8 mouse cellular contexts compared by ENCODE assay signal in the genomic region with DNA sequence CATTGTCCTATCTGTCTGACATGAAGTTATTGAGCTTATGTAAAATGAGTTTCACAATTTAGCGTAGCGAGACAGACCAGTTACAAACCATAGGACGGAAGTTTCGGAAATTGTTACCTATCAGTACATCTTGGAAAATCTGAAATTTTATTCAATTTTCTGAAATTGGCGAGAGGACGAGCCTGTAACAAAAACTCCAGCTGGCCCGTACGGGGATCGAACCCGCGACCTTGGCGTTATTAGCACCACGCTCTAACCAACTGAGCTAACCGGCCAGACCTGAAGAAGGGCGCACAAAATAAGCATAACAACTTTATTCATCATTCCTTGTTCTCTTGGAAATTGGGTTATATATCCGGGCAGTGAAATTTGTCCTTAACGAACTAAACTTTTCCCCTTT. TPM values are rescaled to one million over a fixed set of nuclear protein-coding genes. Genes with fewer than 3 reads are reported as not detected.
DNase-seq lines count a peak whose midpoint lies in the region; ATAC-seq and TF ChIP-seq lines count a peak whose summit lies in the region.

No protein-coding gene starts in this region.

- no peaks in the 10 kb centered on the region for H3K36me3 ChIP-seq in erythroblast, embryonic 14.5 days (ENCODE audit: control insufficient read depth)
- H3K36me3 ChIP-seq in heart, embryonic 13.5 days = no peaks in the 10 kb centered on the region
- no peaks in the 10 kb centered on the region for H3K36me3 ChIP-seq in kidney, postnatal 0 days (ENCODE audit: insufficient read depth, low read length)
- H3K36me3 ChIP-seq in liver, embryonic 11.5 days (ENCODE audit: control insufficient read depth, insufficient read depth, low read length) = no peaks in the 10 kb centered on the region
- H3K36me3 ChIP-seq in myocyte (ENCODE audit: control insufficient read depth, insufficient read depth) = no peaks in the 10 kb centered on the region
- no peaks in the 10 kb centered on the region for H3K36me3 ChIP-seq in splenic B cell, adult 2 months (ENCODE audit: control insufficient read depth, insufficient read depth, low read length, poor library complexity, severe bottlenecking)

- peak; percentile 78; the same call in 1 of the 2 replicates for ATAC-seq in heart, embryonic 13.5 days (ENCODE audit: extremely low read depth, insufficient number of reproducible peaks, low FRiP score, low TSS enrichment)
- ATAC-seq in kidney, postnatal 0 days (replicated peaks; ENCODE audit: low FRiP score, low read depth) = peak; percentile 70
- ATAC-seq in liver, embryonic 11.5 days (replicated peaks; ENCODE audit: low FRiP score) = peak; percentile 84

- WGBS in heart, embryonic 13.5 days = under 1% methylated on average over 17 of the region's 17 CpGs
- under 1% methylated on average over 17 of the region's 17 CpGs for WGBS in kidney, postnatal 0 days
- under 1% methylated on average over 17 of the region's 17 CpGs for WGBS in liver, embryonic 11.5 days

- peak overlapping the region; percentile 78 for H3K4me3 ChIP-seq in bone marrow macrophage, adult 2 months (ENCODE audit: insufficient read depth, low read length)
- H3K4me3 ChIP-seq in erythroblast, embryonic 14.5 days (replicated peaks) = peak overlapping the region; percentile 78
- H3K4me3 ChIP-seq in heart, embryonic 13.5 days = peak overlapping the region; percentile 74
- H3K4me3 ChIP-seq in kidney, postnatal 0 days (replicated peaks; ENCODE audit: low read depth, low read length) = peak overlapping the region; percentile 69
- H3K4me3 ChIP-seq in liver, embryonic 11.5 days (ENCODE audit: low read depth, low read length) = peak overlapping the region; percentile 70
- H3K4me3 ChIP-seq in myocyte = peak overlapping the region; percentile 35

- TF ChIP-seq POLR2A in bone marrow macrophage, adult 2 months (IDR thresholded peaks at IDR 0.05; ENCODE audit: borderline replicate concordance, low read depth, low read length) = no peak
- TF ChIP-seq POLR2A in myocyte (IDR thresholded peaks at IDR 0.05; ENCODE audit: insufficient read length, low read depth) = no peak

- no peaks in the 10 kb centered on the region for H3K9me3 ChIP-seq in erythroblast, embryonic 14.5 days (ENCODE audit: control insufficient read depth, low read length)
- H3K9me3 ChIP-seq in heart, embryonic 13.5 days = no peaks in the 10 kb centered on the region
- H3K9me3 ChIP-seq in kidney, postnatal 0 days (replicated peaks; ENCODE audit: low read length) = no peaks in the 10 kb centered on the region
- H3K9me3 ChIP-seq in liver, embryonic 11.5 days (ENCODE audit: control insufficient read depth, low read length) = no peaks in the 10 kb centered on the region

- peaks cover 7% of the 10 kb centered on the region for H3K4me1 ChIP-seq in bone marrow macrophage, adult 2 months (ENCODE audit: control insufficient read depth, insufficient read depth, low read length)
- H3K4me1 ChIP-seq in erythroblast, embryonic 14.5 days (ENCODE audit: control insufficient read depth) = peaks cover 65% of the 10 kb centered on the region
- H3K4me1 ChIP-seq in heart, embryonic 13.5 days = peaks cover 16% of the 10 kb centered on the region
- H3K4me1 ChIP-seq in kidney, postnatal 0 days (replicated peaks; ENCODE audit: insufficient read depth, low read length) = 0 out of 2 replicates have a peak, but pooled peaks cover 3% of the 10 kb centered on the region
- H3K4me1 ChIP-seq in liver, embryonic 11.5 days (replicated peaks; ENCODE audit: control insufficient read depth, insufficient read depth, low read length) = peaks cover 14% of the 10 kb centered on the region

- H3K9ac ChIP-seq in heart, embryonic 13.5 days = peak overlapping the region; percentile 86
- H3K9ac ChIP-seq in kidney, postnatal 0 days (ENCODE audit: low read depth, low read length) = peak overlapping the region; percentile 65
- H3K9ac ChIP-seq in liver, embryonic 11.5 days (ENCODE audit: low read depth, low read length) = peak overlapping the region; percentile 72

- peak overlapping the region; percentile 82 for H3K4me2 ChIP-seq in heart, embryonic 13.5 days
- H3K4me2 ChIP-seq in kidney, postnatal 0 days (ENCODE audit: low read length) = peak overlapping the region; percentile 64
- H3K4me2 ChIP-seq in liver, embryonic 11.5 days = peak overlapping the region; percentile 87
- H3K4me2 ChIP-seq in myocyte (ENCODE audit: low read depth) = peak overlapping the region; percentile 90

- H3K27me3 ChIP-seq in erythroblast, embryonic 14.5 days (ENCODE audit: control insufficient read depth) = no peaks in the 10 kb centered on the region
- H3K27me3 ChIP-seq in heart, embryonic 13.5 days (replicated peaks) = no peaks in the 10 kb centered on the region
- no peaks in the 10 kb centered on the region for H3K27me3 ChIP-seq in kidney, postnatal 0 days (ENCODE audit: insufficient read depth, low read length)
- H3K27me3 ChIP-seq in liver, embryonic 11.5 days (replicated peaks; ENCODE audit: control insufficient read depth, insufficient read depth, low read length) = no peaks in the 10 kb centered on the region
- H3K27me3 ChIP-seq in myocyte (ENCODE audit: control insufficient read depth, insufficient read depth, insufficient read length) = no peaks in the 10 kb centered on the region
- no peaks in the 10 kb centered on the region for H3K27me3 ChIP-seq in splenic B cell, adult 2 months (ENCODE audit: control insufficient read depth, insufficient read depth, low read length, poor library complexity, severe bottlenecking)

- no peak overlapping the region for H3ac ChIP-seq in myocyte (ENCODE audit: control insufficient read depth, insufficient read length)

- H3K79me2 ChIP-seq in myocyte (ENCODE audit: control insufficient read depth, insufficient read depth) = no peaks in the 10 kb centered on the region

- peak; percentile 91 for DNase-seq in A20 (ENCODE audit: low read depth, low spot score)
- DNase-seq in kidney, postnatal 0 days (ENCODE audit: low spot score) = peak; percentile 87
- DNase-seq in liver, embryonic 11.5 days (ENCODE audit: low spot score) = peak; percentile 92
- peak; percentile 91 for DNase-seq in splenic B cell, adult 2 months (ENCODE audit: low read depth, low spot score)

- TF ChIP-seq CTCF in bone marrow macrophage, adult 2 months (IDR thresholded peaks at IDR 0.05; ENCODE audit: low read depth, low read length) = no peak
- TF ChIP-seq CTCF in kidney, postnatal 0 days (IDR thresholded peaks at IDR 0.05; ENCODE audit: low read depth) = no peak

- H3K27ac ChIP-seq in bone marrow macrophage, adult 2 months (ENCODE audit: insufficient read depth, low read depth, low read length) = no peak overlapping the region
- peak overlapping the region; percentile 82 for H3K27ac ChIP-seq in heart, embryonic 13.5 days (replicated peaks)
- H3K27ac ChIP-seq in kidney, postnatal 0 days = peak overlapping the region; percentile 80
- H3K27ac ChIP-seq in liver, embryonic 11.5 days (ENCODE audit: low read depth, low read length) = peak overlapping the region; percentile 64; the same call in 1 of the 2 replicates

TF ChIP-seq in myocyte, 11 proteins besides CTCF, POLR2A, EP300 and RAD21:
- no peak for TF ChIP-seq MYOG (IDR thresholded peaks at IDR 0.05; ENCODE audit: control insufficient read depth in 1 of 3, insufficient read depth in 1 of 3, insufficient read length in 2 of 3, low read depth in 2 of 3)
- no peak for TF ChIP-seq REST (IDR thresholded peaks at IDR 0.05; ENCODE audit: insufficient read depth, insufficient read length)
- TF ChIP-seq CEBPB (IDR thresholded peaks at IDR 0.05; ENCODE audit: insufficient read depth, poor library complexity, severe bottlenecking) = 0 out of 2 replicates have a peak, but pooled peaks have one; percentile 34
- no peak for TF ChIP-seq TCF3 (IDR thresholded peaks at IDR 0.05; ENCODE audit: insufficient read length, low read depth)
- no peak for TF ChIP-seq TCF12 (IDR thresholded peaks at IDR 0.05; ENCODE audit: insufficient read depth, poor library complexity, severe bottlenecking)
- TF ChIP-seq E2F4 (IDR thresholded peaks at IDR 0.05; ENCODE audit: insufficient read depth) = no peak
- no peak for TF ChIP-seq POLR2AphosphoS2 (IDR thresholded peaks at IDR 0.05; ENCODE audit: insufficient read length, low read depth)
- no peak for TF ChIP-seq SRF (IDR thresholded peaks at IDR 0.05; ENCODE audit: control insufficient read depth, insufficient read length, low read depth)

RNA-seq across cellular contexts. Expression of gene Abt1, which starts 14.2 kb away (rescaled TPM):
- 4.8 and 4.9 TPM in 2 replicates for polyA plus RNA-seq in bone marrow macrophage, adult 2 months (2012; ENCODE audit: insufficient read depth, insufficient read length, missing spikeins)
- 0.76 and 0.84 TPM in 2 replicates for polyA plus RNA-seq in erythroblast, embryonic 14.5 days (2012)
- 8.5 and 8.7 TPM in 2 replicates for polyA plus RNA-seq in heart, embryonic 13.5 days (2015; fragmentation: Nextera tagmentation; extraction: Ambion mirVana)
- 10.0 and 10.4 TPM in 2 replicates for polyA plus RNA-seq in kidney, postnatal 0 days (2015; fragmentation: Nextera tagmentation; extraction: Ambion mirVana)
- polyA plus RNA-seq in liver, embryonic 11.5 days (2014; fragmentation: Nextera tagmentation; extraction: Ambion mirVana) = 13.1 and 13.4 TPM in 2 replicates
- polyA plus RNA-seq in myocyte (2012; fragmentation: generic; extraction: Trizol) = 7.4 TPM

RNA-seq across cellular contexts. Expression of gene Btn1a1, which starts 27.8 kb away (rescaled TPM):
- not detected in 2 replicates for polyA plus RNA-seq in bone marrow macrophage, adult 2 months (2012; ENCODE audit: insufficient read depth, insufficient read length, missing spikeins)
- polyA plus RNA-seq in erythroblast, embryonic 14.5 days (2012) = 0.15 and 0.16 TPM in 2 replicates
- 1.1 and 2.2 TPM in 2 replicates for polyA plus RNA-seq in heart, embryonic 13.5 days (2015; fragmentation: Nextera tagmentation; extraction: Ambion mirVana)
- polyA plus RNA-seq in kidney, postnatal 0 days (2015; fragmentation: Nextera tagmentation; extraction: Ambion mirVana) = 0.06 TPM in 1 of 2 replicates, not detected in the other
- 1.8 and 2.2 TPM in 2 replicates for polyA plus RNA-seq in liver, embryonic 11.5 days (2014; fragmentation: Nextera tagmentation; extraction: Ambion mirVana)
- 0.02 TPM for polyA plus RNA-seq in myocyte (2012; fragmentation: generic; extraction: Trizol)

RNA-seq across cellular contexts. Expression of gene Btn2a2, which starts 50.7 kb away (rescaled TPM):
- polyA plus RNA-seq in bone marrow macrophage, adult 2 months (2012; ENCODE audit: insufficient read depth, insufficient read length, missing spikeins) = not detected in 2 replicates
- polyA plus RNA-seq in erythroblast, embryonic 14.5 days (2012) = not detected in 2 replicates
- polyA plus RNA-seq in heart, embryonic 13.5 days (2015; fragmentation: Nextera tagmentation; extraction: Ambion mirVana) = 0.45 and 0.82 TPM in 2 replicates
- 0.13 and 0.28 TPM in 2 replicates for polyA plus RNA-seq in kidney, postnatal 0 days (2015; fragmentation: Nextera tagmentation; extraction: Ambion mirVana)
- polyA plus RNA-seq in liver, embryonic 11.5 days (2014; fragmentation: Nextera tagmentation; extraction: Ambion mirVana) = 0.08 and 0.32 TPM in 2 replicates
- 0.20 TPM for polyA plus RNA-seq in myocyte (2012; fragmentation: generic; extraction: Trizol)
